Mouse (Mus musculus) NIH3T3 (cell line): ENCODE data around the gene Ccsap.
"Not testable (repeated sequence)": the region's sequence is repeated elsewhere in the genome, so short reads cannot be mapped to it uniquely, and the experiment has no call there.

Experiments
- DNase-seq: peaks from one replicate; pipeline ENCODE4 v3.0.0-alpha.2; 2012; ENCODE audit warnings: low read depth

The Ccsap gene

DNA sequence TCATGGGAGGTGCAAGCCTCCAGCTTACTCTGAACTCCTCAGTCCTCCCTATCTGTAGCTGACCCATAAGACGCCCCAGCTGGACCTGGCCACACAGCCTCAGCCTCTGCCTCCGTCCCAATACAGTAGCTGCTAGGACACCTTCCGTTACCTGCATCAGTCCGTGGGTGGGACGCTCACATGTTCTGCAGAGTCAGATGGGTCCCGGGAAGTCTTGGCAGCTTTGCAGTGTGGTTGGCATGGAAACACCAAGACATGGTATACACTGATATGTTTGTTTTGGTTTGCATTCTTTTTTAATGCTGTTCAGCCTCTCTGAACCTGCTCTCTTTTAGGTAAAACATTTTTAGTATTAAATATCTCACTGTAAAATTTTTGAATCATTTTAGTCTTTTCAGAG, 23.7 kb downstream of the Ccsap start:
- no peak for DNase-seq

DNA sequence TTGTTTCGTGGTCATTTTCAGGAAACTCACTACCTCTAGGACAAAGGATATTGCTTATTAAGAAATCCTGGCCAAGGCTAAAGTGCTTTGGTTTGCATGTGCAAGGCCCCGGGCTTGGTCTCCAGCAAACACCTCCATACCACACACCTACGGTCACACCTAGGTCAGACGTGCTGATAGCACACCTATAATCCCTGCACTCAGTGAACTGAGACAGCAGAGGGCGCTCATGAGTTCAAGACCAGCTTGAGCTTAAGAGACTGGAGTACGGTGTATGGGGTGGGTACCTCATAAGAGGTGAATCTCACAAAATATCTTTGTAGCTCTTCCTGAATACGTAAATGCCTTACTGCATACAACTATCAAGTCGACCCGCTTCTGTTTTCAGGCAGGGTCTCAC, 24.6 kb downstream of the Ccsap start:
- DNase-seq, result peak; percentile 83

DNA sequence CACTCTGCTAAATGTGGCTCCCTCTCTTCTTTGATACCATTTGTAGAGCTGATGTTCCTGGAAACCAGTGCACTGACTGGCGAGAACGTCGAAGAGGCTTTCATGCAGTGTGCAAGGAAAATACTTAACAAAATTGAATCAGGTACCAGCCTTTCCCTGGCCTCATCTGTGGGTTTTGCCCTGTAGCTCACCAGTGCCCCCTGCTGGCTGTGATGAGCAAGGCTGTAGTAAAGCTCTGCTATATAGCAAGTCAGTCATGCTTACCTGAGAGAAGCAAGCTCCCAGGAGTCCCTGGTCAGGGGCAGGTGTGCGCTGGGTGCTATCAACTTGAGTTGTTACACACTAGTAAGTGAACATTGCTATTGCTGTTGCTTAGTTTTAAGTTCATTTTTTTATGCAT, 27.3 kb downstream of the Ccsap start:
- DNase-seq, result peak; percentile 72

DNA sequence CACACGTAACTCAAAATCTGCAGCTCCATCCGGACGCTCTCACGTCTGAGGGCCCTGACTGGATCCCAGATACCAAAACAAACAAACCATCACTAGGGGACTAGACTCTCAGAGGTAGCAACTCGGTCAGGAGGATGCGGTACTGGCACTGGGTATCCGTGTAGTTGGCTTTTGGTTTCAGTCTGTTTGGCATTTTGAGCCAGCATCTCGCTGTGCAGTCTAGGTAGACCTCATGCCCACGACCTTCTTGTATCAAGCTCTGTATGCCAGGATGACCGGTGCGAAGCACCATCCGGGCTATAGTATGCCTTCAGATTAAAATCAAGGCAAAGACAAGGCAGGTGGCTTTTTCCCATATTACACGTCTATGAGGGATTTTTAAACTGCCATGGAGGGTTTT, 32.5 kb downstream of the Ccsap start:
- no peak for DNase-seq

DNA sequence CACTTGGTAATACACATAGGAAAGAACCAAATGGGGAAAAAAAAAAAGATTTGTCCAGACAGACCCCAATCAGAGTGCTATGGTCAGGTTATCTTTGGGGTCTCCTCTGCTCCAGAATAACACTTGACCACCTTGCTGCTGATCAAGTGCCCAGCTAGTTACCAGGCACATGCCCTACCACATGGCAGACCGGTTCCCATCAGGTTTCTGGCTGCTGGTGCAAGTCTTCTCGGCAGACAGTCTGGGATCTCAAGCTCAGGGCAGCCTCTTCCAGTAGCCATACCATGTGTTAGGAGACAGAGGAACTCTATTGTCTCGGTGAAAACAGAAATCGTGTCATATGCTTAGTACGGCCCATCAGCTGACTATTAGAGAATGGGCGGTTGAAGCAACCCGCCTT, 33.3 kb downstream of the Ccsap start:
- DNase-seq, result no peak

DNA sequence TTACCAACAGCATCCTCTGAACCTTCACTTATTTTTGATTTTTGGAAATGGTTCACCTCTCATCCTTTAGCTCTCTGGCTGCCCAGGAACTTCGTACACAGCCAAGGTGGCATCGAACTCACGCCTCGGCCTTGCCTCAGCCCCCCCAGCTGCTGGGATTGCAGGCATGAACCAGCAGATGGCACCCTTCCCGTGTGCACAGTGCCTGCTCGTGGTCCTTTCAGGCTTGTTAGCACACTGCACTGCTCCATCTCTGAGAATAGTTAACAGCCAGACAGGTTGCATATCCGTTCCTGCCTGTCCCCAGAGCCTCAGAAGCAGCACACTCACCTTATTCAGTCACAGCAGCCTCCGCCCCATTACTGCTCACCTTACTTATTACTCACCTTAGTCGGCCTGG, 34.0 kb downstream of the Ccsap start:
- peak; percentile 74 for DNase-seq

DNA sequence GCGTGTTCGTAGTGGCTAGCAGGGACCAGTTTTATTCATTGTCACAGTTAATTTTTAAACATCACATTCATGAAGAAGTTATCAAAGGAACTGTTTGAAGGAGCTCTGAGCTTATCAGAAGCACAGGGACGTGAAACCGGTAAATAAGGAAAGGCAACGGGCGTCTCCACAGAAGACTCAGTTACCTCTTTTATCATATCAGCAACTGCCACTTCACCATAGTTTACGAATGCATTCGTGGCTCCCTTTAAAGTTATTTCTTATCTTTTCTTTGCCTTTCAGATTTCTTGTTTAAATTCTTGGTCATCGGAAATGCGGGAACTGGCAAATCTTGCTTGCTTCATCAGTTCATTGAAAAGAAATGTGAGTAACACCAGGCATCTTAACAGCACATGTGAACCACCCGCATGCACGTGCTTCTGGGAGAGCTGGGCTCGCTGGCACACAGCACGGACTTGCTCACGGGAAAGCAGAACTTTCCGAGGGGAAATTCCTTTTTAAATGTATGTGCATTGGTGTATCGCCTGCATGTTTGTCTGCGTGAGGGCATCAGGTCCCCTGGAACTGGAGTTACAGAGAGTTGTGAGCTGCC, 36.4 kb downstream of the Ccsap start:
- DNase-seq, result no peak

DNA sequence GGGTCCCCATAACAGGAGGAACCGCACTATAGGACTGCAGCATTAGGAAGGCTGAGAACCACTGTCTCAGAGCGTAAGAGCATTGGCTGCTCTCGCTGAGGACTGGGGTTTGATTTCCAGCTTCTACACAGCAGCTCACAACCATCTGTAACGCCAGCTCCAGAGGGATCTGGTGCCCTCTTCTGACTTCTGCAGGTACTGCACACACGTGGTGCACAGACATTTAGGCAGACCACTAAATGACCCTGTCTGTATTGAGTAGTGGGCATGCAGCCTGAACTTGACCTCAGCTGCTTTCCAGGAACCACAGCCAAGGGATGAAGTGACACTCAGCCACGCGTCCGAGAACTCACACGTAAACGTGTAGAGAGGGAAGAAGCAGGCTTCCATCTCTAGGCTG, 36.9 kb downstream of the Ccsap start:
- DNase-seq, result no peak

DNA sequence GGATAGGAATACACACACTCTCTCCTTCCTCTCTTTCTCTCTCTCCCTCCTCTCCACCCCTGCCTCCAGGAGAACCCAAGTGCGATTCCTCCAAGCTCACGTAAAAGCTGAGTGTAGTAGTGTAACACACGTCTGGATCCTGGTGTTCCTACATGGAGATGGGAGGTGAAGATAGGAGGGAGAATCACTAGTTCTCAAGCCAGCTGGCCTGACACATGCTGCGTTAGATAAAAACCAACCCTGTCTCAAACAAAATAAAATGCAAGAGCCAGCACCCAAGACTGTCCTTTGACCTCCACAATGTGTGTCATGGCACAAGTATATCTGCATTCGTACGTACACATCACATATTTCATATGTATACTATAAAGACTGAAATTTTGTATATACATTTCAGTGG, 39.2 kb downstream of the Ccsap start:
- DNase-seq, result no peak

DNA sequence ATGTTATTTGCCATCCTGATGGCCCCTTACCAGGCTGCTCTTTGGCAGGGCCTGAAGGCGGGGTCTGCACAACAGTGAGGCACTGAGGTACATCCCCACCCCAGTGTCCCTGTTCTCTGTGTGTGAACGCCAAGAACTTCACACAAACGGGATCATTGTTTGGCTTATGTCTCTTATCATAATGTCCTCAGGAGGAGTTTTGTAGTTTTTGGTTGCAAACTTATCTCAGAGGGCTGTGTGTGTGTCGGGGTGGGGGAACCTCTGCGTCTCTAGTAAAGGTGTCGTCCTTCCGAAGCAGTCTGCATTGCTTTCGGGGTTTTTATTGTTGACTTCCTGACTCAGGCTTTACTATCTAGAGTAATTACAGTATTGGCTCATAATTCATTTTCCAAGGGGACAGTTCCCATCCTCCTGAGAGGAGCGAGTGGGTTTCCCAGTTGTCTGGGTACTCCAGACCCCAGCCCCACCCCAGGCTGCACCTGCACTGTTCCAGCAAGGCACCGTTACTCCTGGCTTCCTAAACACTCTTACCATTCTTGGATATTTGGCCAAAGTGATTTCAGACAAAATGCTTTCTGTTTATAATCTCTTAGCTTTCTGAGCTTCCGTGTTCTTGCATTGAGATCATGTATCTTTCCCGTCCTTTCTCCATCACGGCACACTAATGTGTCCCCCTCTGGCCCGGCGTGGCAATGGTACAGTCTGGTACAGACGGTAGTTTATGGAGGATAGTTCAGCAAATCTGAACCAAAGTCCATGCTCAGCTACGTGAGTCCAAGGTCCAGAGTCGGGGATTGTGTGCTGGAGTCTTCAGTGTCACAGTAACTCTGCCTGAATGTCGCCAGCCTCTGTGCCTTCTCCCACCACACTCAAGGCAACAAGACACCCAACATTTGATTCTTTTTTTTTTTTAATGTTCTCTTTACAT, 40.1 kb downstream of the Ccsap start:
- no peak for DNase-seq

DNA sequence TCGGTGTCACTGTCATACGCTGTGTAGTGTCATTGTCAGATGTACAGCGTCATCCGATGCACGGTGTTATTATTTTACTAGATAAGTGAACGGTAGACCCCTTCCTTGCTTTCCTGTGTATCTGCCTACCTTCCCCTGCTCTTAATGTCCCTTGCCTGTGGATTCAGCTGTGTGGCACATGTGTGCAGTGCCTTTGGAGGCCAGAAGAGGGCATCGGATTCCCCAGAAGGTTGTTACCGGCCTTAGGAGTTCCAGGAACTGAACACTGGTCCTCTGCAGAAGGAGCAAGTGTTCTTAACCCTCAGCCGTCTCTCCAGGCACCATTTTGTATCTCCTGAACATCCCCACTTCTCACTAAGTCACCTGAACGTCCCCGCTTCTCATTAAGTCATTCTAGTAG, 42.3 kb downstream of the Ccsap start:
- DNase-seq, result no peak

DNA sequence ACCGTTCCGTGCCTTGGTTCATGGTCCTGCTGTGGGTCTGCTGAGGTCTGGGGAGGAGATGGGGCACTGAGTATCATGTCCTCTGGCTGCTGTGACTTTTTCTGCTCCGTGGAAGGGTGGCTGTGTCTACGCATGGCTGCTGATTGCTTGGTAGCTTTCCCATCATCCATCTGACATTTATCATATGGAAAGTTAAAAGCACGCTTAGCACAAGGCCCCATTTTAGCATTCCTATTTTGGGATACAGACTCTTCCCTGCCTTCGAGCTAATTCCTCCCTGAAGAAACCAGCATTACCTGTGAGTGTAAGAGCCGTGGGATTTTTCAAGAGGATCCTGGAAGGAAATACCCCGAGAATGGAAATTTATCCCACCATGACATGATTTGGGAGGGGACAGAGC, 43.1 kb downstream of the Ccsap start:
- no peak for DNase-seq

DNA sequence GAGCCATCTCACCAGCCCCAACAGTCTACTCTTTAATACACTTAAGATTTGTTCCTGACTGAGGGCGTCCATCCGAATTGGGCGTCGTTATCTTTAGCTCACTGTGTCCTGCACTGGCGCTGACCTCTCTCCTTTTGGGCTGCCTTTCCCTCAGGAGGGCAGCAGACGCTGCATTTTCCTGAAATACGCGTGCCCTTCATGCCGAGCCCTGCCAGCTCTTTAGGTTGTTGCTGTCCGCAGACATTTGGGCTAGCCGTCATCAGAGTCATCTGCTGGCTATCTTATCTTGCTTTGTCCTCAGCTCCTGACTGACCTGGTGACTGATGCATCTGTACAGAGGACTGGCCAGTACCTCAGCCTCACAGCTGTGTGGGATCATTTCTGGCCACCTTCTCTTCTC, 44.7 kb downstream of the Ccsap start:
- DNase-seq, result no peak

DNA sequence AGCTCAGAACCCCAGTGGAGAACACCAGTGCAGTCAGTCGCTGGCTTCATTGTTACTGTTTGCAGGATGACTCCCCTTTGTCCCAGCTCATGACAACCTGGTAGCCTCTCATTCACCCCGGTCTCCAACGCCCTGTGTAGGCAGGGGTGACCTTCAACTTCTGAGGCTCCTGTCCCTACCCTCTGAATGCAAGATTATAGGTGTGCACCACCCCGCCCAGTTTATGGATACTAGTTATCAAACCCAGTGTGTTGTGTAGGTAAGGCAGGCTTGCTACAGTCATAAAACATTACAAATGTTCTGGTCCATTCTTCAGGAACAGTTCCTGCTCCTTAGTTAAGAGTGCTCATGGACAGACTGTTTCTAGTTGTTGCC, 46.1 kb downstream of the Ccsap start:
- DNase-seq, result no peak

DNA sequence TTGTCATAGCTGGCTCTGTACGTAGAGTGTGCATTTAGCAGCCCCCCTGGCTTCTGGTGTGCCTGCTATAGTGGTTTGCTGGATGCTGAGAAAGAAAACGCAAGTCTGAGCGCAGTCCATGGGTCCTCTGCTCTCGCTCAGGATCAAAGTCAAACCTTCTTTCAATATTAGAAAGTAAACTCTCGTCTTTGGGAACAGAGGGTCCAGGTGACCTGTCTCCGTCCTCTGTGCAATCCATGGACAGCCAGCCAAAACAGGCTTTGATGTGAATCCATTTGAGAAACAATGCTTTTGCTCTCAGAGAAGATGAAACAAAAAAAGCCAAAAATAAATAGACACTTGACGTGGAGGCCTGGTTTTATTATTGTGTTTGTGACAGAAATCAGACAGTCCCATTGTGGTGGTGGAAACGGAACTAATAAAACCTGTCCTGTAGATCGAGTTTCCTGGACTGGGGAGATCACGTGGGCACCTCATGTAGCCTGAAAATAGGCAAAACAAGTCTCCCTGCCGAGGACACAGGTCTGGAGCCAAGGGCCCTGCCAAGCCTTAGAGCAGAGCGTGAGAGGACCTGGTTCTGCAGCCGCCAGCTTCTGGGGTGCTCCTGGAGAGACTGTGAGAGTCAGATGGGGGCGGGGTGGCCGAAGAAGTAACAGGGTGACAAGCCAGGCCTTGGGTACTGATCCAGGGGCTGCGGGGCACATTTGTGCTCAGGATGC, 46.7 kb downstream of the Ccsap start:
- no peak for DNase-seq

DNA sequence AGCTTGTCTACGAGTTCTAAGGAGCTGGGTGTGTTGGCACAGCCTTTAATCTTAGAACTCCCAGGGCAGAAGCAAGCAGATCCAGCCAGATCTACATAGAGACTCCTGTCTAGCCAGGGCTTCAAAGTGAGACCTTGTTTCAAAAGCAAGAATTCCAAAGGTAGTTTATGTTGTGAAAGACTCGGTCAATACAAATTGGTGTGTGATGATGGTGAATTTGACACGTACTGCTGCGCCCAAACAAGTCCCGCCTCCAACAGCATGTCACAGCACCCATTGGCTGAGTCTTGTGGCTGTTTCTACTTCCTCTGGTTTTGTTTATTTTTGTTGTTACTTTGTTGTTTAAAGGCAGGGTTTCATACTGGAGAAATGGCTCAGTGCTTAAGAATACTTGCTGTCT, 47.8 kb downstream of the Ccsap start:
- no peak for DNase-seq

DNA sequence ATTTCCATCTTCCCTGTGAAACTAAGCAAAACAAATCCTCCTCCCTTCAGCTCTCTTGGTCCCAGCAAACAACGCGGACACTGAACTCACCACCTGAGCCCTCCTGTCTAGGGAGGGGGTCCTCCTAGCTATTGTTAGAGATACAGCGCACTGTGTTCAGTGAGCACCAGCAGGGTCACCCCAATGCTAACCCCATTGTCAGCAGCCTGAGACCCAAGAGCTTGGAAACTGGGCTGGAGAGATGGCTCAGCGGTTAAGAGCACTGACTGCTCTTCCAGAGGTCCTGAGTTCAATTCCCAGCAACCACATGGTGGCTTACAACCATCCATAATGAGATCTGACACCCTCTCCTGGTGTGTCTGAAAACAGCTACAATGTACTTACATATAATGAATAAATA, 50.7 kb downstream of the Ccsap start:
- not testable (repeated sequence) for DNase-seq

DNA sequence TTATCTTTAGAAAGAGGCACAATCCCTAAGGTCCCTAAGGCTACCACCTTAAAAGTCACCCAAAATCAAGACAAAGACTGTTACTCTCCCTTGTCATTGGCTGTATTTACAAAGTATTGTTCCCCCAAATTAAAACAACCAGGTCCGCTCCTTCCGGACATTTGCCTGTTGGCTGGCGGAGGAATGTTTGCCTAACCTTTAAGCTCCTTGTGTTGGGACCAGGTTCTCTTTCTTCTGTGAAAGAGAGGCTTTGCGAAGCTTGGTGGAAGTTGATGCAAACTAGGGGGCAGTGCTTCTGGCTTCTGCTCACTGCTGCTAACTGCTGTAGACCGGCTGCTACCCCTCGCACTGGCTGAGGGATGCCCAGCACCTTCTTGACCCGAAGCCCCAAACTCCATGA, 51.3 kb downstream of the Ccsap start:
- DNase-seq, result no peak

DNA sequence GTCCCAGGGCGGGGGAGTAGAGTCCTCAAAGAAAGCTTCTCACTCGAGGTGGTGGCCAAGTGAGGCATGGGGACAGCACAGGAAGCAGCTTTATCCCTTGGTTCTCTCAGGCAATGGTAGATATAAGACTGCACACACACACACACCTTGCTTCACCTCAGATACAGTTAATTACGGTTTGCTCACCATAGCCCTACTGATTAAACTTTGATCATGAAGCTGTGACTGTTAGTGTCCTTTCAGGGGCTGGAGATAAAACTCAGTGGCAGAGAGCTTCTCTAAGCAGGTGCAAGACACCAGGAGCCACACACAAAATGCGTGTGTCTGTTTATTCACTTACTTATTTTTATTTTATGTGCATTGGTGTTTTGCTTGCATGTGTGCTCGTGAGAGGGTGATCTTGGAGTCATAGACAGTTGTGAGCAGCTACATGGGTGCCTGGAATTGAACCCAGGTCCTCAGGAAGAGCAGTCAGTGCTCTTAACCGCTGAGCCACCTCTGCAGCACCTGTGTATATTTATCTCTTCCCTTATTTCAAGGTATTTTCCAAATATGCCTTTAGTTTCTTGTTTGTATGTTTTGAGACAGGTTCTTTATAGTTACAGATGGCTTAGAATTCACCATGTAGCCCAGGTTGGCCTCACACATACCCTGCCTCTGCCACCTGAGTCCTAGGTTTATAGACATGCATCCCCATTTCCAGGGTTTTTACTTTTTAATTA, 52.0 kb downstream of the Ccsap start:
- DNase-seq, result no peak

DNA sequence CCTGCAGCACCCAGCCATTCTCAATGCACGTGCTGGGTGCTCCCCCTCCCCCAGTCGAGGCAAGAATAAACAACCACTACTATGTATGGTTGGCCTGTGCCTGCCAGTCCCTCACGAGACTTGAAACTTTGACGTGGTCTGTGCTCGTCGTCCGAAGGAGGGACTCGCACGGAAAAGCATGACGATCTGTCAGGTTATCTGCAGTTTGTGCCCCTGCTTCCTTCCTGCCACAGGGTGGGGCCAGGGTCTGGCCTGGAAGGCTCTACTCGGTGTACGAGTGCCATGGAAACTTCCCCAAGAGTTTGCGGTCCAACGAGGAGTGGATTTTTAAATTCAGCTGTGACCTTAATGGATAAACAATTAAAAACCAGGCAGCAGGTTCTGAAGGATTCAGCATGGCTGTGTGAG, 53.0 kb downstream of the Ccsap start:
- DNase-seq, result peak; percentile 39

DNA sequence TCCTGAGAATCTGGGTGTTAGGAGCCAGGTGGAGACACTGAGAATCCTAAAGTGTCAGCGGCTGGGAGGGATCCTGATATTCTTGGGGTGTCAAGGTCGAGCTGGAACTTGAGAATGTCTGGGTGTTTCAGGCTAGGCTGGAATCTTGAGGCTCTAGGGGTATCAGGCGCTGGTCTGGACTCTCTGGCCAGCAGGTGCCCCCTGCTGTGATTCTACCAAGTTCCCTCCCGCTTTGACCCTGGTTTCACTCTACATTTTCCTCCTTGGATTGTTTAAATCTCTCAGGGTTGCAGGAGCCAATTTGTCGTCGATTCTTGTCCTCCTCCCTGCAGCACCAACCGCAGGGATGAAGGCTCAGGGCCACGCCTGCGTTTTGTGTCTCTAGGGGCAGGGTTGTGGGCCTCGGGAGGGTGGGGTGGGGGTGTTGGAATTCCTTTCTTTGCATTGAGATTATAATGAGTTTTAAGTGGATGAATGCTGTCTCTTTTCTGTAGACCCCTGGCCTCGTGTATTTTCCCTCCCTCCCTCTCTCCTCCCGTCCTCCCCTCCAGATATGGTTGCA, 53.6 kb downstream of the Ccsap start:
- DNase-seq, result peak; percentile 35

DNA sequence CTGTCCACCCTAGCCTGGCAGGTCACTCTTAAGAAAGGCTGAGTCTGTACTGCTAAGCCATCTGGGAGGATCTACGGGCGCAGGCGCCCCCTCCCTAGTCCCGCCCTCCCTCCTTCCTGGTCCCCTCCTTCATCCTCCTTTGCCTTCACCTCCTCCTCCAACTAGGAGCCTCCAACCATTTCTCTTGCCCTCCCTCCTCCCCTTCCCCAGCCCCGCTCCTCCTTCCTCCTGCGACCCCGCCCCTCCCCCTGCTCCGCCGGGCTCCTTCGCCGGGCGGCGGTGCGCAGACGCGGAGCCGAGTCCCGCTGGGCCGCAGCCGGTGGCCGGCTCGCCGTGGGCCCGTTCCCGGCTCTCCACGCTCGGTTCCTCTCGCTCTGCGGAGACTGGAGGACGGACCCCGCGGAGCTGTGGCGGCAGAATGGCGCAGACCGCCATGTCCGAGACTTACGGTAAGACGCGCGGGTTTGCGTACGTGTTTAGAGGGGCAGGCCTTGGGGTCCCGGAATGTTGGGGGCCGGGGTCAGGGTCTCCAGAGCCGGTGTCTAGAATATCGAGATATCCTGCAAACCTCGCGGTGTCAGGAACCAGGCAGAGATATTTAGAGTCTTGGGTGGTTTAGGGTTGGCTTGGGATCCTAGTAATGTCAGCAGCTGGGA, 54.2 kb downstream of the Ccsap start, which contains the start of gene Rab4a:
TSS of gene Rab4a (plus strand) at position 268 of the 656 bp plus-strand sequence.
- peak; percentile 95 for DNase-seq
